Mouse (Mus musculus) heart, adult 8-10 months (tissue): Measurements from ENCODE around the gene Grin1. TPM values are rescaled to one million over a fixed set of nuclear protein-coding genes. Genes with fewer than 3 reads are reported as not detected.
A peak's percentile ranks its signal among the peaks of the same experiment; 100 is the strongest.

Experiments
- DNase-seq: peaks from one replicate; pipeline ENCODE4 v3.0.0; 2022; ENCODE audit warnings: low spot score
- total RNA-seq, 4 experiments: library from RNA; stranded (reverse); gene quantifications; 2 replicates each; pipeline ENCODE4 v1.2.4; 2022

The Grin1 gene
- total RNA-seq: under 1 TPM in 2 of 4 experiments, not detected in 2; 0.09 to 0.11 TPM

- no peak for DNase-seq
Measured at GRCm38 (mm10) chr2:25318971-25319773, at the start of gene Grin1. Gene Grin1 (minus strand): TSS chr2:25319187.

DNA sequence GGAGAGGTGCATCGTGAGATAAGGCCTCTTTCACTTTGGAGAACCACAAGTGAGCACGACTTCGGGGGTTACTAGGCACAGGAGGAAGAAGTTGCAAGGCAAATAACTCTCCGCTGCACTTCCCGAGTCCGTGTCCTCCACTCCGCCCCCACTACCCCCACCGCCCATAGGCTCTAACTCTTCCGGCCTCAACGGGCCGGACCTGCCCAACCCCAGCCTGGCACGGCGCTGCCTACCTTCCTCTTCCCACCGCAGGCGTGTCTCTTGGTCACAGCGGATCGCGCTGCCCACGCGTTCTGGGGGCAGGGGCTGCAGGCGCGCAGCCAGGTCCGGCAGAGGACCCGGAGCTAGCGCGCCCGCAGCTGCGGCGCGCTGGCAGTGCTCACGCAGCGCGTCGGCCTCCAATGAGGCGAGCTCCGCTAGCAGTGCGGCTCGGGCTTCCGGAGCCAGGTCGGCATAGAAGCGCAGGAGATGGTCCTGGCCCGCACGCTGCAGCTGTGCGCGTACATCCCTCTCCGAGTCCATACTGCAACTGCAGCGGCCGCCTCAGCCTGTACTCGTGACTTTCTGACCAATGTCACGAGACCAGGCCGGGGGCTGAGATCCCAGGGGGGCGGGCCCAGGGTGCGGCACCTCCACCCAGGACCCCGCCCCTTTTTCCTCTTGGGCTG lies 46.2 kb upstream of the Grin1 start, which contains the start of gene Uap1l1:
Uap1l1 (minus strand) TSS at position 592 of the 671 bp plus-strand sequence.
- peak; percentile 78 for DNase-seq

GRCm38 (mm10) chr2:25364761-25365090 lies 45.7 kb upstream of the Grin1 start:
- DNase-seq: no peak

DNA sequence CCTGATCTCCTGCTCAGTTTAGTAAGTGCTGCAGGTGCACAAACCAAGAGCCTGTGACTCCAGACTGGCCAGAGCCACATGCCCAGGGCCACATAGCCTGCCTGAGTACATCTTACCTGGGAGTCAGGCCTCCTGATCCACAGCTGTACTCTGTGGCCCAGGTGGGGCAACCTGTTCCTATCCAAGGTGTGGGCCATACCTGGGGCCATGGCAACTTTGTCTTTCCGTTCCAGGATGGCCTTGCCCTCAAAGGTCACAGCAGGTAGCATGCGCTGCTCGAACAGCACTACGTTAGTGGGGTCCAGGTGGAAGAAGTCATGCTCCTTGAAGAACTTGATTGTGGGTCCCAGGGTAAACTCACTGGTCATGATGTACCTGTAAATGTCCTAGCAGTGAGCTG lies 45.3 kb upstream of the Grin1 start:
- DNase-seq: no peak

GRCm38 (mm10) chr2:25363478-25364178 lies 44.6 kb upstream of the Grin1 start:
- DNase-seq: no peak

DNA sequence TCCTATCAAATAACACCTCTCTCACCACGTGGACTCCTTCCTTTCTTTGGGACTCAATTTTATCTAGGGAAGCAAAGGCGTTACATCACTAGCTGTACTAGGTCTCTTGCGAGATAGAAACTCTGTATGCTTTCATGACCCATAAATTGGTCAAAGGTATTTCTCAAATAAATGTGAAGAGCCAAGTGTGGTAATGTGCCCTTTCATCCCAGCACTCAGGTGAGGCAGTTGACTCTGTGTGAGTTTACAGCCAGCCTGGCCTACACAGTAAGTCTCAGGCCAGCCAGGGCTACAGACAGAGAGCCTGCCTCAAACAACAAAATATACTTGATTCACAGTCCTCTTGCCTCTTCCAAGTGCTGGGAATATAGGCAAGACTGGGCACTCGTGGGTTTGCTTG lies 40.9 kb upstream of the Grin1 start:
- no peak for DNase-seq

DNA sequence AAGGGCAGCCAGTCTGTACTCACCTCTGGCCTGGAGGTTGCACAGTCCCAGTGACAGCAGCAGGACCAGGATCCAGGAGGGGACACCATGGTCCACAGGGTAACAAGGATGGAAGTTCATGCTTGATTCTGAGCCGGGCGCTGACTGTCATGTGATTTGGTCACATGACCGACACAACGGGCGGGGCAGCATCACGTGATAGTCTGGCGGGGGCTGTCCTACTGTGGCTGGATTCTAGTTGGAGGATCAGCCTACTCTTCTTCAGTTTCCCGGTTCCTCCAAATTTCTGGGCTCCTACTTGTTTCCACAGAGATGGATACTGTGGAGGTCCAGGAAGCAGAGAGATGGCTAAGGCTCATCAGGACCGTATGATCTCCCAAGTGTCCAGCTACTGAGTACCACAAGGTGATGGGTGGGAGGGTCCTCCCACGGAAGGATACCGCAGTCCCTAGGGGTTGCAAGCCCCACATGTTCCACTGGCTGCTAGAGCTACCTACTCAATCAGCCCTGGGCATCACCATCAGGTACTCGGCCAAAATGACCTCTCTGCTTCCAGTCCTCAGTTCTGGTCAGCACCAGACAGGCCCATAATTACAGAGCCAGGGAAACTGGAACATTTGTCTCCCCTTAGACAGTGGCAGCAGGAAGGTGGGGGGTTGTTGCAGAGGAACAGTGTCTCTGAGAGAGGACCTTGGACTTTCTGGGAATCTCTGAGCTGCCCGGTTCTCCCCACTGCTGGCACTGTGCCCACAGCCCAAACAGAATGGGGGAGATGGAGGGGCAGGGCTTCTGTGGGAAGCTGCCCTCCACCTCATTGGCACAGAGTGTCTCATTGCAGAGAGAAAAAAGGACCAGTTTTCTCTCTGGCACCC lies 37.5 kb upstream of the Grin1 start, which contains the start of gene Dpp7:
Dpp7 (minus strand) TSS at position 152 of the 872 bp plus-strand sequence.
- DNase-seq: peak; percentile 81

DNA sequence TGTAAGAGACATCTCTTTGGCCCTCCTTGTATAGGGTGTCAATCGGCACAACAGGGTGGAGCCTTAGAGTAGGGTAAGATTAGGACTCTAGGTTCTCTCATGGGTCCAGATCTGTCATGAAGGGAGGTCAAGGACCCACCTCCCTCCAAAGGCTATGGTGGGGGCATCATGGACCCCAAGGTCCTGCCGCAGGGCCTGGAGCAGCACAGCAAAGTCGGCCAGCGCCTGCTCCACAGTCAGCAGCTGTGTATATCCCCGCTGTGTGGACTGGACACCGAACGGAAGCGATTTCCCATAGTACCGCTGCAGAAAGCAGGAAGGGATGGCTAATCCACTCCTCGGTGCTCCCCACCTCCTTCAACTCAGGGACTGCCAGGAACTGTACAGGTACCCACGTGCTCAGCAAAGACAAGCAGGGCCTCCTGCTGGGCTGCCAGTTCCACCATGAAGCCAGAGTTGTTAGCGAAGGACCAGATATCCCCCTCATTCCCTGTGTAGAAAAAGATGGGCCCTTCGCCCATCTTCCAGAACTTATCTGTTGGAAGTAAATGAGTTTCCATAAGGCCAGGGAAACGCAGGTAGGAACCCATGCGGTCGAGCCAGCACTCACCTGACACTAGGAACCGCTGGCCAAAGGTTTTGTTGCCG lies 36.6 kb upstream of the Grin1 start:
- DNase-seq: no peak

DNA sequence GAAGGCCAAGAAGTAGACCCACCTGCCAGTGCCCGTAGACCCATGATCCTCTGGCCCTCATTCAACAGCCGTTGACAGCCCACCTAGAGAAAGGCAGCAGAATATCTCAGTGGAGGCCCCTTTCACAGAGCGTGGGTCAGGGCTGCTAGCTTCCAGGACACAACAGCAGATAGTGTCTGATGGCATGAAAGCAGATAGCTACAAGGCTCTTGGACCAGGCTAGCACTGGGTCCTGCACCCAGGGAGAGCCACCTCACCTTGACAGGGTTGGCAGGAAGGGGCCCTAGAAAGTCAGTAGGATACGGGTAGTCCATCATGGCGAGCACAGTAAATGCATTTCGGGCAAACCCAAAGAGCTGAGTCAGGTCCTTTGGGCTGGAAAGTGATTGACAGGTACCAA lies 35.2 kb upstream of the Grin1 start:
- no peak for DNase-seq

GRCm38 (mm10) chr2:25350701-25351100 lies 31.7 kb upstream of the Grin1 start:
- no peak for DNase-seq

- no peak for DNase-seq
Measured at GRCm38 (mm10) chr2:25349499-25349898, 30.5 kb upstream of the Grin1 start.

GRCm38 (mm10) chr2:25348162-25348561 lies 29.2 kb upstream of the Grin1 start:
- DNase-seq: no peak

- DNase-seq: no peak
Measured at GRCm38 (mm10) chr2:25338303-25338702, 19.3 kb upstream of the Grin1 start.

DNA sequence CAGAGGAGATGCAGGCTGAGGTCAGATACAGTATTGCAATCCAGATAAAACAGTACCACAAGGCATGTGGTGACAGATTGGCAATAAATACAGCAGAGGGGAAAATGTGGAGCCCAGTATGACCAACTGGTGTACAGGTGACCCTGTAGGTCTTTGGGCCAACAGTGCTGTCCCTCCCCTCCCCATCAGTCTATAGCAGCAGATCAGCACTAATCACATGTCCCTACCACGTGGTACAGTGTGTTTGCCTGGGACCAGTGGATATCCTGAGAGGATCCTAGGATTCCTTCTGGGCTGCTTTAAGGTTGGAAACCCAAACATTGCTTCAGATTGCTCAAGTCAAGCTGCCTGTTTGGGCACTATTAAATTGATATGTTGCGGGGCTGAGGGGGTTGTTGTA lies 14.6 kb upstream of the Grin1 start:
- no peak for DNase-seq

- DNase-seq: peak; percentile 100
Measured at GRCm38 (mm10) chr2:25332286-25333160, 13.5 kb upstream of the Grin1 start, which contains the start of gene Man1b1. Gene Man1b1 (plus strand): TSS chr2:25332338.

- no peak for DNase-seq
Measured at GRCm38 (mm10) chr2:25331470-25331869, 12.5 kb upstream of the Grin1 start.

GRCm38 (mm10) chr2:25328440-25328839 lies 9.5 kb upstream of the Grin1 start:
- DNase-seq: peak; percentile 25

GRCm38 (mm10) chr2:25326036-25326435 lies 7.0 kb upstream of the Grin1 start:
- DNase-seq: no peak

- DNase-seq: no peak
Measured at GRCm38 (mm10) chr2:25320084-25320483, 1.1 kb upstream of the Grin1 start.
